Comparison of ENCODE assay signal across 8 mouse cellular contexts in the genomic region with DNA sequence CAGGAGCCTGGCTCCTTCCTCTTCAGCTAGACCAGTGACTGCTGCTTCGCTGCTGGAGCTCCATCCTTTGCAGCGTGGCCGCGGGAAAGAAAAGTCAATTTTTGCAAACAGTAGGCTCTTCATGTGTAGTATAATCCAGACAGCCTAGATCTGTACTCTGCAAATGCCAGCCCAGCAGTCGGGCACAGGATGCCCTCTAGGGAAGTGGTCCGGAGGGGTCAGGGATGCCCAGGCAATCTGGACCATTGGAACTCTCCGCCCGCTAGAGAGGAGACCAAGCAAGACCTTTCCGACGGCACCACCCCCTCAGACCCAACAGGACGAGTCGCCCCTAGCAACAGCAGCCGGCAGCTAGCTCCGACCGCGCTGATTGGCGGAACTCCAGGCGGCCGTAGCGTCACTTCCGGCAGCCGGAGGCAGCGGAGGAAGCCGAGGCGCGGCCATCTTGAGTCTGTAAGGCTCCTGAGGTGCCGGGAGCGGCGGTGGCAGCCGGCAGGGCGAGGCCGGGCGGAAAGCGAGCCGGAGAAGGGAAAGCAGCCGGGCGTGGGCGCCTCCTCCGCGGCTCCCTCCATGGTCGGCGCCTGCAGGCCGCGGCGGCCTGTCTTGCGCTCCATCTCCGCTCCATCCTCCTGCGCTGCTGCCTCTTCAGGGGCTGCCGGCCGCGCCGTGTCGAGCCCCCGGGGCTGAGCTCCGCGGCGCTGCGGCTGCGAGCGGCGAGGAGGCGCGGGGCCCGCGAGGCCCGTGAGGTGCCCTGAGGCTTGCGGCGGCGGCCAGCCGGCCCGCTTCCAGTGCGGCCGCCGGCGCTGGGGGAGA. TPM values are rescaled to one million over a fixed set of nuclear protein-coding genes. Genes with fewer than 3 reads are reported as not detected.
DNase-seq lines count a peak whose midpoint lies in the region; ATAC-seq lines count a peak whose summit lies in the region.

A gene (plus strand): TSS at position 450 of the 813 bp plus-strand sequence.

- intact Hi-C loops in left cerebral cortex, postnatal 14 days (cut with DNase I): loop anchor here (2.0 kb wide), 1 partner anchor 35 kb away; a partner anchor contains a TSS

- H3K4me2 ChIP-seq in intestine, embryonic 14.5 days (ENCODE audit: low read length): peak within 1 kb of the TSS; percentile 90

- H3K36me3 ChIP-seq in intestine, embryonic 14.5 days (ENCODE audit: control insufficient read depth, insufficient read depth, low read length): no peaks in the 10 kb centered on the region

- H3K4me3 ChIP-seq in intestine, embryonic 14.5 days (ENCODE audit: low read depth, low read length): peak within 1 kb of the TSS; percentile 75

- ATAC-seq in intestine, embryonic 14.5 days (replicated peaks; ENCODE audit: low FRiP score, low TSS enrichment, low read depth): peak; percentile 98

- H3K4me1 ChIP-seq in intestine, embryonic 14.5 days (replicated peaks; ENCODE audit: control insufficient read depth, insufficient read depth, low read length): peaks cover 13% of the 10 kb centered on the region

- peak; percentile 95 to 96 for DNase-seq in adrenal gland, adult 18-20 months (ENCODE audit: low spot score in 2 of 2)
- DNase-seq in embryo, embryonic 11 days: peak; percentile 98
- DNase-seq in gastrocnemius, postnatal 25 days: peak; percentile 96
- DNase-seq in intestine, embryonic 14.5 days (ENCODE audit: low spot score): peak; percentile 95
- DNase-seq in left cerebral cortex, postnatal 14 days (ENCODE audit: low spot score in 2 of 2): peak; percentile 96 to 98
- peak; percentile 98 for DNase-seq in mesoderm, embryonic 11.5 days (ENCODE audit: low read depth, low spot score)
- DNase-seq in right cerebral cortex, postnatal 36 days (ENCODE audit: low spot score in 2 of 2): peak; percentile 95 to 96
- DNase-seq in yolk sac, embryonic 10.5 days (ENCODE audit: low spot score): peak; percentile 95

- WGBS in intestine, embryonic 14.5 days: 0% methylated on average over 74 of the region's 75 CpGs

- H3K27me3 ChIP-seq in intestine, embryonic 14.5 days (replicated peaks; ENCODE audit: control insufficient read depth, insufficient read depth, low read length): no peaks in the 10 kb centered on the region

- H3K9ac ChIP-seq in intestine, embryonic 14.5 days (ENCODE audit: low read length): peak within 1 kb of the TSS; percentile 82

- H3K9me3 ChIP-seq in intestine, embryonic 14.5 days (ENCODE audit: control insufficient read depth, low read length): no peaks in the 10 kb centered on the region

- H3K27ac ChIP-seq in intestine, embryonic 14.5 days (ENCODE audit: low read depth): peak within 1 kb of the TSS; percentile 81

RNA-seq across cellular contexts. Expression of the gene that starts here (rescaled TPM):
- total RNA-seq in adrenal gland, adult 18-20 months (2021): 10 to 100 TPM; 75.0 to 88.1 TPM
- 10 to 100 TPM; 50.5 to 51.5 TPM for total RNA-seq in gastrocnemius, postnatal 25 days (2021)
- 49.4 and 49.6 TPM in 2 replicates for polyA plus RNA-seq in intestine, embryonic 14.5 days (2014; fragmentation: Nextera tagmentation; extraction: Ambion mirVana)
- 100 to 1,000 TPM; 122 to 125 TPM for total RNA-seq in left cerebral cortex, postnatal 14 days (2021)

Comparison
In these comparisons a context has a peak if more than half of its experiments do, and no peak if none do; other contexts are left out.
1. Peak in every context shown above with its lines: DNase-seq, ATAC-seq, H3K4me3 ChIP-seq and H3K27ac ChIP-seq.